Mouse (Mus musculus) liver, embryonic 15.5 days (tissue): ENCODE data around the gene Cpm. TPM values are rescaled to one million over a fixed set of nuclear protein-coding genes. Genes with fewer than 3 reads are reported as not detected.

ENCODE experiments used
- ATAC-seq: fragments of 200-750 bp; cut with Nextera tagmentation; 2 replicates; pipeline ENCODE4 v1.8.0; 2017; ENCODE audit warnings: moderate number of reproducible peaks, mild to moderate bottlenecking, moderate library complexity; ENCODE audit not compliant: insufficient read depth
- H3K27ac ChIP-seq: fragments of 300-500 bp; sonication (generic); replicated peaks from 2 replicates; pipeline ENCODE4 v1.5.1; 2015; ENCODE audit warnings: mild to moderate bottlenecking, inconsistent platforms
- H3K27me3 ChIP-seq: fragments of 300-500 bp; sonication (generic); 2 replicates; pipeline ENCODE4 v1.6.1; 2015; ENCODE audit warnings: mild to moderate bottlenecking, inconsistent platforms
- H3K36me3 ChIP-seq: fragments of 300-500 bp; sonication (generic); replicated peaks from 2 replicates; pipeline ENCODE4 v1.6.1; 2015; ENCODE audit warnings: moderate library complexity, mild to moderate bottlenecking, inconsistent platforms
- H3K4me1 ChIP-seq: fragments of 300-500 bp; sonication (generic); replicated peaks from 2 replicates; pipeline ENCODE4 v1.6.1; 2015; ENCODE audit warnings: inconsistent platforms
- H3K4me2 ChIP-seq: fragments of 300-500 bp; sonication (generic); 2 replicates; pipeline ENCODE4 v1.6.1; 2015; ENCODE audit warnings: moderate library complexity, mild to moderate bottlenecking, inconsistent platforms
- H3K4me3 ChIP-seq: fragments of 300-500 bp; sonication (generic); replicated peaks from 2 replicates; pipeline ENCODE4 v1.5.1; 2015; ENCODE audit warnings: mild to moderate bottlenecking, inconsistent platforms
- H3K9ac ChIP-seq: fragments of 300-500 bp; sonication (generic); 2 replicates; pipeline ENCODE4 v1.6.1; 2015; ENCODE audit warnings: moderate library complexity, mild to moderate bottlenecking, inconsistent platforms
- H3K9me3 ChIP-seq: fragments of 300-500 bp; sonication (generic); replicated peaks from 2 replicates; pipeline ENCODE4 v1.6.1; 2016; ENCODE audit warnings: inconsistent platforms
- WGBS: fragments of 180-500 bp; shearing (Covaris S2); methylation state at CpG from one replicate; pipeline ENCODE4 v1.1.7; 2015; ENCODE audit warnings: mixed read lengths; ENCODE audit not compliant: insufficient replicate concordance; 5-methylcytosine and 5-hydroxymethylcytosine counted together
- polyA plus RNA-seq: library from polyadenylated mRNA; unstranded; fragments of >200 nt; fragmentation: Nextera tagmentation; extraction: Ambion mirVana; gene quantifications from 2 replicates; pipeline ENCODE4 v1.2.1, GENCODE M21; 2015

Cpm gene
- polyA plus RNA-seq, 1 experiment from 2014 or later: 15.7 TPM

DNA sequence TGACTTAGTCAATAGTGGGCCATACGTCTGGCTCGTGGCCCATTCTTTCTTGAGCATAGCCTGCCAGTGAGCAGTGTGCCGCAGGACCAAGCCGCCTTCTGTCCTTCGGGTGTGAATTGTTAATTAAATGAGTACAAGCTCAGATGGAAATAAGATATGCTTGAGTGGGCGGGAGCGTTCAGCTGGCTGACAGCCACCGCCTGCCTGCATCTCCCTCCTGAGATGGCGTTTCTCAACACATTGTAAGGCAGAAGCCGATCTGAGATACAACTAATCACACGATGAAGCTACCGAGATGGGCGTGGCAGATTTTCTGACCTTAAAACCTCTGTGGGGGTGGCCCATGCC, 17.8 kb downstream of the Cpm start:
- Histone ChIP-seq H3K9ac (no peak overlapping the region), H3K36me3 (no peaks in the 10 kb centered on the region), H3K9me3 (no peaks in the 10 kb centered on the region), H3K27ac (no peak overlapping the region), H3K4me1 (no peaks in the 10 kb centered on the region), H3K4me2 (no peak overlapping the region), H3K4me3 (no peak overlapping the region), H3K27me3 (no peaks in the 10 kb centered on the region)
- WGBS: 75% methylated on average over 13 of the region's 13 CpGs
- no peak for ATAC-seq

DNA sequence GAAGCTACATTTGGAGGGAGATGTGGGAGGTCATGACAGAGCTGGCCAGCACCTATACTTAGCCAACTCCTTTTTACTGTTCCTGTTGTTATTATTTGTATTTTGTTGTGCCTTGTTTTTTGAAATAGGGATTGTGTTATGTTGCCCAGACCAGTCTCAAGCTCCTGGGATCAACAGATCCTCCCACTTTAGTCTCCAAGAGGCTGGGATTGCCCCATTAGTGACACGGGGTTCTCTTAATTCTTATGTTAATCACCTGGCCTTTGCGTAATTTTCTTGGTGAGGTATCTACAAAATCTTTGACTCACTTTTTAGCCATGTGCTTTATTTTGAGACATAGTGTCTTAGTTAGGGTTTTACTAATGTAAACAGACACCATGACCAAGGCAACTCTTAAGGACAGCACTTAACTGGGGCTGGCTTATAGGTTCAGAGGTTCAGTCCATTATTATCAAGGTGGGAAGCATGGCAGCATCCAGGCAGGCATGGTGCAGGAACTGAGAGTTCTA, 18.7 kb downstream of the Cpm start:
- Histone ChIP-seq H3K4me1 (no peaks in the 10 kb centered on the region), H3K4me2 (no peak overlapping the region), H3K4me3 (no peak overlapping the region), H3K27ac (no peak overlapping the region), H3K36me3 (no peaks in the 10 kb centered on the region), H3K9me3 (no peaks in the 10 kb centered on the region), H3K27me3 (no peaks in the 10 kb centered on the region), H3K9ac (no peak overlapping the region)
- ATAC-seq: no peak
- 64% methylated on average over 2 of the region's 2 CpGs for WGBS

DNA sequence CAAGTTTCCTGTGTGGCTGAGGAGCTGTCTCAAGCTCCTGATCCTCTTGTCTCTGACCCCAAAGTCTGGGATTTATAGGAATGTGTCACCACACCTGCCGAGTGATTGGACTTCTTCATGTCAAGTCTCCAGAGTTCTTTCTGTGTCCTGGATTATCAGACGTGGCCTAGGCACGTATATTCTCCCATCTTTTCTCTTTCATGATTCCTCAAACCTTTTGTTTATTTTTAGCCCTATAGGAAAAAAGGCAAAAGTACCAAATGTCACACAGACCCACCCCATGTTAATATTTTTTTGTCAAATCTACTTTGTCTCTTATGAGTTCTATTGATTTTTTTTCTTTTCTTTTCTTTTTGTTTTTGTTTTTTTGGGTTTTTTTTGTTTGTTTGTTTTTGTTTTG, 19.3 kb downstream of the Cpm start:
- no peaks in the 10 kb centered on the region for H3K4me1 ChIP-seq
- WGBS: 53% methylated on average over 3 of the region's 3 CpGs
- H3K9ac ChIP-seq: no peak overlapping the region
- no peaks in the 10 kb centered on the region for H3K27me3 ChIP-seq
- no peaks in the 10 kb centered on the region for H3K9me3 ChIP-seq
- H3K27ac ChIP-seq: no peak overlapping the region
- no peak for ATAC-seq
- H3K4me2 ChIP-seq: no peak overlapping the region
- no peaks in the 10 kb centered on the region for H3K36me3 ChIP-seq
- H3K4me3 ChIP-seq: no peak overlapping the region

DNA sequence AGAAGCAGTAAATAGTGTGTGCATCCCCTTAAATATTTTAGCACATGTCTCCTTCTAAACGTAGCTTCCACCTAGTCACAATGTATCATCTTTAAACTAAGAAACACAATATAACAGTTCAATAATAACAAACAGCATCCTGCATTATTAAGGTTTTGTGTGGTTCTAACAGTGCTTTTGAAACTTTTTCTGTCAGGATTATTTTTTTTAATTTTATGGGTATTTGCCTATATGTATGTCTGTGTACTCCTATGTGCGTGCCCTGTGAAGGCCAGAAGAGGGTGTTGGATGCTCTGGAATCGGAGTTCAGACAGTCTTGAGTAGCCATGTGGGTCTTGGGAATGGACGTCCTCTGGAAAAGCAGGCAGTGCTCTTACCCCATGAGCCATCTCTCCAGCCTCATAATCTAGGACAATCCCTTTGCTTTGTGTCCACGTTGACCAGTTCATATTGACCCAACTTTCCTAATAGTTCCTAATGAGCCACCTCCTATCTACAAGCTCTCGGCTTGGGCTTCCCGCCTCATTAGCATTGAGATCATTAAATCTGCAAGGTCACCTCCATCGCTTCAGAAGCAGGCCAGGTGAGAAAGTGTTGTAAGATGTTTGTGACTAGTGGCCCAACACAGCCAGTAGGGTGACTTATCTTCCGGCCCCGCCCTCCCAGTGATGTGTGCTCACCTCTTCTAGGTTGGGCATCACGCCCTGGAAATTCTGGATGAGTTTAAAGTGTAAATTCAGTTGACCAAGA, 20.2 kb downstream of the Cpm start:
- ATAC-seq: no peak
- 68% methylated on average over 11 of the region's 11 CpGs for WGBS
- no peak overlapping the region for H3K9ac ChIP-seq
- no peaks in the 10 kb centered on the region for H3K9me3 ChIP-seq
- no peak overlapping the region for H3K27ac ChIP-seq
- H3K4me1 ChIP-seq: no peaks in the 10 kb centered on the region
- no peak overlapping the region for H3K4me2 ChIP-seq
- H3K36me3 ChIP-seq: no peaks in the 10 kb centered on the region
- H3K27me3 ChIP-seq: no peaks in the 10 kb centered on the region
- H3K4me3 ChIP-seq: no peak overlapping the region

DNA sequence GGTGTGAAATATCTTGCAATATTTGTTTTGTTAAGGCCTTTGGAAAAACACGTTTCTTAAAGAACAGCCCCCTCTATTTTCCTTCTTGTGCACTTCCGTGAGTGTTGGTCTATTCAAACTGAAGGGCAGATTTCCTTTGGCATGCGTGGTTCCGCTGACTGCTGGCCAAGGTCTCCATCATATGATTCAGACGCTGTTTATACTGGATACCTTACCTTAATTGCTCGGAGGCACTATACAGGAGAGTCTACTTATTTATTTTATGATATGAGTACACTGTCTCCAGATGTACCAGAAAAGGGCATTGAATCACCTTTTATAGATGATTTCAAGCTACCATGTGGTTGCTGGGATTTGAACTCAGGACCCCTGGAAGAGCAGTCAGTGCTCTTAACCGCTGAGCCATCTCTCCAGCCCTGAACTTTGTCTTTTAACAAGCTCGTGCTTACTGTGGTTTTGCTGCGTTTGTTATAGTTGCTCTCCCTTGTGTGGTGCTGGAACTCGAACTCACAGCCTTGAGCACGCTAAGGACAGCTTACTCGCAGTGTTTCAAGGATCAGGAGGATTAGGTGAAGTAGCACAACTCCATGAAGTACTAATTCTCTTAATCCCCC, 20.8 kb downstream of the Cpm start:
- Histone ChIP-seq H3K4me1 (no peaks in the 10 kb centered on the region), H3K27ac (no peak overlapping the region), H3K9ac (no peak overlapping the region), H3K27me3 (no peaks in the 10 kb centered on the region), H3K36me3 (no peaks in the 10 kb centered on the region), H3K9me3 (no peaks in the 10 kb centered on the region), H3K4me3 (no peak overlapping the region), H3K4me2 (no peak overlapping the region)
- ATAC-seq: no peak
- WGBS: 72% methylated on average over 12 of the region's 12 CpGs

DNA sequence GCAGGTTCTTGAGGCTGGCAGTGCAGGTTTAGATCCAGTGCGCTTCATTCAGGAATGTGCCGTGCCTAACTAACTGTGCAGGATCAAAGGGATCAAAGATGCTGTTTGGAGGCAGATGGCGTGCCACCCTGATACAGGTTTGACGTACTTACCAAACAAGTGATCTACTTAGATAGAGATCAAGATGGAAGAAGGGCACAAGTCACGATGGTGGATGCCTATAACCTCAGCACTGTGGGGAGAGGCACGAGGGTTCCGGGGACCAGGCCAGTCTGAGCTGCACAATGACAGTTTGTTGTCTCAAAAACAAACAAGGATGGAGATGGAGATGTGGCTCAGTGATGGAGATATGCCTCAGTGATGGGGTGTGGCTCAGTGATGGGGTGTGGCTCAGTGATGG, 21.4 kb downstream of the Cpm start:
- Histone ChIP-seq H3K9ac (no peak overlapping the region), H3K4me1 (no peaks in the 10 kb centered on the region), H3K4me3 (no peak overlapping the region), H3K27me3 (no peaks in the 10 kb centered on the region), H3K36me3 (no peaks in the 10 kb centered on the region), H3K4me2 (no peak overlapping the region), H3K9me3 (no peaks in the 10 kb centered on the region), H3K27ac (no peak overlapping the region)
- ATAC-seq: no peak
- 77% methylated on average over 7 of the region's 7 CpGs for WGBS

DNA sequence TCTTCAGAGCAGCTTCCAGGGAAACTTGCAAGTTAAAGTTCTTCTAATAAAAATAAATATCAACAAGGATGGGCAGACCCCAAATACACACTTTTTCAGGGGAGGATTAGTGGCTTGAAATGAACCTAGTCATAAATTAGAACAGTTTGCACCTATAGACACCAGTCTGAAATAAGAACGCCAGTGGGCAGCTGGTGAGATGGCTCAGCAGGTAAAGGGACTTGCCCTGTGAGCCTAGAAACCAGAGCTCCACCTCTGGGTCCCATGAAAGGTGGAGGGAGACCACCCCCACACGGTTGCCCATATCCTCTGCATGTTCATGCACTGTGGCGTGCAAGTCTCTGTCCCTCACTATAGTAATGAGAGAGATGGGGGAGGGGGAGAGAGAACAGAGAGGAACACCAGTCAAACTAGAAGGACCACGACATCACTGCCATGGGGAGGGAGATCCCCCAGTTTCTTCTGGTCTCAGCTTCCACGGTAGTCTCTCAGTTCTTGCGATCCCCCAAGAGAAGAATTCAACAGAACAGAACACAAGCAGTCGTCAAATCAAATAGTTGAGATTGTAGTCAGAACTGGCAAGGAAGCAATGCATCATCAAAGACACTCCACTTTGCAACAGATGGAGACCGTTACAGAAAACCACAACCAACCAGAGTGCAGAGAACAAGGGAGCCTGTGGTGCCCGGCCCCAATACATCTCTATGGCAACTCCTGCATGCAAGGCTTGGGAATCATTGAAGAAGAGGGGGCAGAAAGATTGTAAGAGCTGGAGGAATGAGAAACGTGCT, 22.5 kb downstream of the Cpm start:
- ATAC-seq: no peak
- WGBS: 45% methylated on average over 10 of the region's 10 CpGs

DNA sequence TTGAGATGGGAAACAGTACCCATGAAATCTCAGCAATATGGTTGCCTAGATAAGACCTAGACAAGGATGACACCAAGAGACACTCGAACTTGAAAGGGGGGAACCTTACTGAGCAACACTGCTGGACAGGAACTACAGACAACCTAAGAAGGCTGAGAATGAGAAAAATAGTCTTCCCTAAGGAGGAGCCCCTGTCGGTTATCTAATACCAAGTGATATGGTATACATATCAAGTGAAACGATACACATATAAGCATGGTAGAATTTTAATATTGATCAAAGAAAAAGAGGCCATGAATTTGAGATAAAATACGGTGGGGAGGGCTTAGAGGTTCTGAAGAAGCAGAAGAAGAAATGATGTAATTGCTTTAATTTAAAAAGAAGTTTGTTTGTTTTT, 23.1 kb downstream of the Cpm start:
- H3K9me3 ChIP-seq: no peaks in the 10 kb centered on the region
- 57% methylated on average over 4 of the region's 4 CpGs for WGBS
- ATAC-seq: no peak

More for the DNA sequence above, 22.5 kb downstream of the Cpm start:
- Histone ChIP-seq H3K27me3 (no peaks in the 10 kb centered on the region), H3K9ac (no peak overlapping the region), H3K4me2 (no peak overlapping the region), H3K36me3 (no peaks in the 10 kb centered on the region), H3K4me1 (no peaks in the 10 kb centered on the region), H3K4me3 (no peak overlapping the region), H3K27ac (no peak overlapping the region), H3K9me3 (no peaks in the 10 kb centered on the region)

DNA sequence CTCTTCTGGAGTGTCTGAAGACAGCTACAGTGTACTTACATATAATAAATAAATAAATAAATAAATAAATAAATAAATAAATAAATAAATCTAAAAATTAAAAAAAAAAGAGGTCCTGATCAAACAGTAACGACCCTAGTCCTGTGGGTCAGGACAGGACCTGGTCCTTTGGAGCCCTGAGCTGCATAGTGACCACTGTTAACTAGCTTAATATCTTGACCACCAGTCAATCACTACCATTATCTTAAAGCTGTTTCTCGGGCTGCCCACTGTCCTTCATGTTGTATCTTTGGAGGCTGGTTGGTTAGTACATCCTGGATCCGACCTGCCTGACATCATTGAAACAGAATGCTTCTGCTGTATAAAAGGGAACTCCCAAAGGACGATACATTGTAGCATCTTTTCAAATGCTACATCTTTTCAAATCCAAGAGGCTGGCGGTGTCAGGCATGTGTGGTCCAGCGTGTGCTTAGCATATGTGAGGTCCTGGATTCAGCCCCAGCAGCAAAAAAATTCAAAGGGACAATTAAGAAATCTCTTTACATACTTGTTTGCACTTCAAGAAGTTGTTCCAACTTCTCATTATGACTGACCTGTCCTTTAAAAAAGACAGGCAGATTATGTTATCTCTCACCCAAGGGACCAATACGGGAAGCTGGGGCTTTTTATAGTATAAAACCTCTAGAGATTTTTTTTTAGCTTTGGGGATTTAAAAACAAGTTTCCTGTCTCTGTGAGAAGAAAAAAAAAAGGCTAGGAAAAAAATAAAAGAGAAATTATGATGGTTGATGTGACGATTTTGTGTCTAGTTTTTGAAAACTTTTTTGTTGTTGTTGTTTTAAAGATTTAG, 23.9 kb downstream of the Cpm start:
- no peak overlapping the region for H3K4me3 ChIP-seq
- H3K36me3 ChIP-seq: no peaks in the 10 kb centered on the region
- no peaks in the 10 kb centered on the region for H3K27me3 ChIP-seq
- no peak overlapping the region for H3K27ac ChIP-seq
- H3K4me1 ChIP-seq: no peaks in the 10 kb centered on the region
- no peak overlapping the region for H3K9ac ChIP-seq
- no peak overlapping the region for H3K4me2 ChIP-seq
- no peak for ATAC-seq
- WGBS: 52% methylated on average over 8 of the region's 8 CpGs
- no peaks in the 10 kb centered on the region for H3K9me3 ChIP-seq

More for the DNA sequence above, 23.1 kb downstream of the Cpm start:
- no peaks in the 10 kb centered on the region for H3K27me3 ChIP-seq
- no peak overlapping the region for H3K4me2 ChIP-seq
- H3K36me3 ChIP-seq: no peaks in the 10 kb centered on the region
- no peak overlapping the region for H3K4me3 ChIP-seq
- H3K4me1 ChIP-seq: no peaks in the 10 kb centered on the region
- H3K9ac ChIP-seq: no peak overlapping the region
- no peak overlapping the region for H3K27ac ChIP-seq

DNA sequence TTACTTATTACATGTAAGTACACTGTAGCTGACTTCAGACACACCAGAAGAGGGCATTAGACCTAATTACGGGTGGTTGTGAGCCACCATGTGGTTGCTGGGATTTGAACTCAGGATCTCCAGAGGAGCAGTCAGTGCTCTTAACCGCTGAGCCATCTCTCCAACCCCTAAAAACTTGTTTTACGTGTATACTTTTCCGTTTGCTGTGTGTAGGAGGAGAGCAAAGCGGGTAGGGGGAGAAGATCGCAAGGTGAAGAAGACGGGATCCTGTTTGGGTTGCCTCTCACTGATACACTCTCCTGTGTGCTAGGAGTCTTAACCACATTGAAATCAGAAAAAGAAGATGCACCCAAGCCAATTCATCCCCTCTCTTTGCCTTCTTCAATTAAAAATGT, 24.5 kb downstream of the Cpm start:
- no peaks in the 10 kb centered on the region for H3K27me3 ChIP-seq
- H3K27ac ChIP-seq: no peak overlapping the region
- no peak overlapping the region for H3K4me2 ChIP-seq
- 74% methylated on average over 7 of the region's 7 CpGs for WGBS
- no peaks in the 10 kb centered on the region for H3K4me1 ChIP-seq
- no peak overlapping the region for H3K4me3 ChIP-seq
- H3K9me3 ChIP-seq: no peaks in the 10 kb centered on the region
- no peaks in the 10 kb centered on the region for H3K36me3 ChIP-seq
- no peak overlapping the region for H3K9ac ChIP-seq
- ATAC-seq: no peak
